Mouse (Mus musculus): ENCODE measurements at regions not wholly inside any gene's neighbourhood (a gene's known extent, or its start where the extent isn't known, plus 50 kb on each side); places are given as distances from the start of the nearest gene placed in this dataset.
A peak's percentile ranks its signal among the peaks of the same experiment; 100 is the strongest.

GRCm38 (mm10) chr13:116243272-116243784, 66.2 kb downstream of the Isl1 start:
- DNase-seq: no peak
- intact Hi-C loops (cut with DNase I; ENCODE audit: low total_unique reads): no loop called here

GRCm38 (mm10) chr13:116215101-116215500, 94.4 kb downstream of the Isl1 start:
- no peak for DNase-seq
- intact Hi-C loops (cut with DNase I; ENCODE audit: low total_unique reads): no loop called here

- no peak for DNase-seq
- intact Hi-C loops (cut with DNase I; ENCODE audit: low total_unique reads): no loop called here
These were observed 95.4 kb downstream of the Isl1 start for GRCm38 (mm10) chr13:116213843-116214829.

GRCm38 (mm10) chr13:116201177-116201920, 108.1 kb downstream of the Isl1 start:
- DNase-seq: peak; percentile 7
- intact Hi-C loops (cut with DNase I; ENCODE audit: low total_unique reads): no loop called here

GRCm38 (mm10) chr13:116187059-116187458, 122.4 kb downstream of the Isl1 start:
- DNase-seq: no peak
- intact Hi-C loops (cut with DNase I; ENCODE audit: low total_unique reads): no loop called here

- intact Hi-C loops (cut with DNase I; ENCODE audit: low total_unique reads): no loop called here
- DNase-seq: no peak
These were observed 131.7 kb downstream of the Isl1 start for GRCm38 (mm10) chr13:116177781-116178180.

GRCm38 (mm10) chr13:116174976-116175375, 134.5 kb downstream of the Isl1 start:
- no peak for DNase-seq
- intact Hi-C loops (cut with DNase I; ENCODE audit: low total_unique reads): no loop called here

GRCm38 (mm10) chr13:116173866-116174265, 135.6 kb downstream of the Isl1 start:
- intact Hi-C loops (cut with DNase I; ENCODE audit: low total_unique reads): no loop called here
- DNase-seq: no peak

- no peak for DNase-seq
- intact Hi-C loops (cut with DNase I; ENCODE audit: low total_unique reads): no loop called here
These were observed 166.5 kb downstream of the Isl1 start for GRCm38 (mm10) chr13:116143022-116143421.

- intact Hi-C loops (cut with DNase I; ENCODE audit: low total_unique reads): no loop called here
- no peak for DNase-seq
These were observed 190.8 kb downstream of the Isl1 start for GRCm38 (mm10) chr13:116118664-116119063.

- intact Hi-C loops (cut with DNase I; ENCODE audit: low total_unique reads): no loop called here
These were observed 198.3 kb downstream of the Isl1 start for GRCm38 (mm10) chr13:116111032-116111808.

GRCm38 (mm10) chr13:116110578-116110977, 198.9 kb downstream of the Isl1 start:
- no peak for DNase-seq
- intact Hi-C loops (cut with DNase I; ENCODE audit: low total_unique reads): no loop called here

More at GRCm38 (mm10) chr13:116111032-116111808, 198.3 kb downstream of the Isl1 start:
- no peak for DNase-seq

GRCm38 (mm10) chr13:116087541-116088308, 221.8 kb downstream of the Isl1 start:
- intact Hi-C loops (cut with DNase I; ENCODE audit: low total_unique reads): no loop called here
- DNase-seq: no peak

GRCm38 (mm10) chr13:116087140-116087539, 222.3 kb downstream of the Isl1 start:
- DNase-seq: no peak
- intact Hi-C loops (cut with DNase I; ENCODE audit: low total_unique reads): no loop called here

- intact Hi-C loops (cut with DNase I; ENCODE audit: low total_unique reads): no loop called here
- DNase-seq: no peak
These were observed 252.4 kb downstream of the Isl1 start for GRCm38 (mm10) chr13:116056976-116057647.

- intact Hi-C loops (cut with DNase I; ENCODE audit: low total_unique reads): no loop called here
- DNase-seq: no peak
These were observed 253.3 kb downstream of the Isl1 start for GRCm38 (mm10) chr13:116056112-116056652.

GRCm38 (mm10) chr13:116036166-116036565, 273.3 kb downstream of the Isl1 start:
- no peak for DNase-seq
- intact Hi-C loops (cut with DNase I; ENCODE audit: low total_unique reads): no loop called here

GRCm38 (mm10) chr13:116030152-116030720, 279.3 kb downstream of the Isl1 start:
- intact Hi-C loops (cut with DNase I; ENCODE audit: low total_unique reads): no loop called here
- DNase-seq: no peak
